Mouse (Mus musculus) erythroid progenitor cell, adult 5-6 weeks (primary cell): ENCODE measurements around the gene Bcl2a1b. TPM values are rescaled to one million over a fixed set of nuclear protein-coding genes. Genes with fewer than 3 reads are reported as not detected.
"Not testable (repeated sequence)": the region's sequence is repeated elsewhere in the genome, so short reads cannot be mapped to it uniquely, and the experiment has no call there.

Experiments used
- ATAC-seq: replicated peaks from 2 replicates; pipeline ENCODE4 v1.8.0; 2016; ENCODE audit warnings: moderate number of reproducible peaks, mild to moderate bottlenecking, moderate TSS enrichment, inconsistent platforms; ENCODE audit not compliant: poor library complexity, low FRiP score, severe bottlenecking
- total RNA-seq, 2 experiments: library from RNA; stranded (forward) in 1 of 2; stranded (reverse) in 1 of 2; fragments of 150-400 nt in 1 of 2; fragments of 186-747, 209-891 nt in 1 of 2; gene quantifications; 2 replicates each; pipeline versions ENCODE4 v1.2.3 to v1.2.4; 2015 to 2017; ENCODE audit warnings: low replicate concordance in 2 of 2

Gene Bcl2a1b
- total RNA-seq, 2 experiments from 2014 or later = 9.7 to 11.7 TPM

GRCm38 (mm10) chr9:89238976-89239505 is 40.0 kb downstream of the Bcl2a1b start:
- ATAC-seq = not testable (repeated sequence)

- not testable (repeated sequence) for ATAC-seq
Measured at GRCm38 (mm10) chr9:89240516-89241019, 41.6 kb downstream of the Bcl2a1b start.

GRCm38 (mm10) chr9:89253400-89253799 is 54.4 kb downstream of the Bcl2a1b start:
- ATAC-seq = no peak

- ATAC-seq = no peak
Measured at GRCm38 (mm10) chr9:89256556-89257335, 57.7 kb downstream of the Bcl2a1b start.

Other genes starting within 250 kb of the Bcl2a1b start
- gene Bcl2a1a, start 242.3 kb upstream of the Bcl2a1b start, total RNA-seq (2015; ENCODE audit: low replicate concordance) = not detected in 2 replicates
- gene Bcl2a1a, start 242.3 kb upstream of the Bcl2a1b start, total RNA-seq (2017; ENCODE audit: low replicate concordance) = not detected in 2 replicates
- not detected in 2 replicates for gene Trim43b, start 106.4 kb upstream of the Bcl2a1b start, total RNA-seq (2015; ENCODE audit: low replicate concordance)
- not detected in 2 replicates for gene Trim43b, start 106.4 kb upstream of the Bcl2a1b start, total RNA-seq (2017; ENCODE audit: low replicate concordance)
- not detected in 2 replicates for gene Gm29094, start 170 bp downstream of the Bcl2a1b start, total RNA-seq (2015; ENCODE audit: low replicate concordance)
- gene Gm29094, start 170 bp downstream of the Bcl2a1b start, total RNA-seq (2017; ENCODE audit: low replicate concordance) = 4.4 TPM in 1 of 2 replicates, not detected in the other
- 8.6 TPM in 1 of 2 replicates, not detected in the other for gene Mthfs, start 11.5 kb downstream of the Bcl2a1b start, total RNA-seq (2015; ENCODE audit: low replicate concordance)
- gene Mthfs, start 11.5 kb downstream of the Bcl2a1b start, total RNA-seq (2017; ENCODE audit: low replicate concordance) = 0.64 and 17.8 TPM in 2 replicates